Mouse (Mus musculus) embryonic facial prominence, embryonic 10.5 days (tissue): ENCODE data around the gene Cers5. TPM values are rescaled to one million over a fixed set of nuclear protein-coding genes. Genes with fewer than 3 reads are reported as not detected.
"Not testable (repeated sequence)": the region's sequence is repeated elsewhere in the genome, so short reads cannot be mapped to it uniquely, and the experiment has no call there.

ENCODE experiments used
- DNase-seq: peaks from one replicate; pipeline ENCODE4 v3.0.0-alpha.2; 2017; ENCODE audit warnings: low spot score
- H3K27ac ChIP-seq: fragments of 300-500 bp; sonication (generic); replicated peaks from 2 replicates; pipeline ENCODE4 v1.5.1; 2016; ENCODE audit warnings: mild to moderate bottlenecking
- H3K27me3 ChIP-seq: fragments of 300-500 bp; sonication (generic); replicated peaks from 2 replicates; pipeline ENCODE4 v1.6.1; 2016; ENCODE audit warnings: low read depth, mild to moderate bottlenecking; ENCODE audit not compliant: poor library complexity, severe bottlenecking
- H3K36me3 ChIP-seq: fragments of 300-500 bp; sonication (generic); replicated peaks from 2 replicates; pipeline ENCODE4 v1.6.1; 2016; ENCODE audit warnings: mild to moderate bottlenecking, moderate library complexity
- H3K4me1 ChIP-seq: fragments of 300-500 bp; sonication (generic); 2 replicates; pipeline ENCODE4 v1.6.1; 2016
- H3K4me3 ChIP-seq: fragments of 300-500 bp; sonication (generic); 2 replicates; pipeline ENCODE4 v1.5.1; 2016; ENCODE audit warnings: mild to moderate bottlenecking, moderate library complexity
- H3K9me3 ChIP-seq: fragments of 300-500 bp; sonication (generic); 2 replicates; pipeline ENCODE4 v1.6.1; 2016; ENCODE audit warnings: mild to moderate bottlenecking
- WGBS: fragments of 180-500 bp; shearing (Covaris S2); methylation state at CpG from one replicate; pipeline ENCODE4 v1.1.7; 2016; 5-methylcytosine and 5-hydroxymethylcytosine counted together
- polyA plus RNA-seq: library from polyadenylated mRNA; unstranded; fragments of >200 nt; fragmentation: Nextera tagmentation; extraction: Ambion mirVana; gene quantifications from 2 replicates; pipeline ENCODE4 v1.2.1, GENCODE M21; 2016

Cers5 gene
- polyA plus RNA-seq, 1 experiment from 2014 or later, result 63.8 TPM

DNA sequence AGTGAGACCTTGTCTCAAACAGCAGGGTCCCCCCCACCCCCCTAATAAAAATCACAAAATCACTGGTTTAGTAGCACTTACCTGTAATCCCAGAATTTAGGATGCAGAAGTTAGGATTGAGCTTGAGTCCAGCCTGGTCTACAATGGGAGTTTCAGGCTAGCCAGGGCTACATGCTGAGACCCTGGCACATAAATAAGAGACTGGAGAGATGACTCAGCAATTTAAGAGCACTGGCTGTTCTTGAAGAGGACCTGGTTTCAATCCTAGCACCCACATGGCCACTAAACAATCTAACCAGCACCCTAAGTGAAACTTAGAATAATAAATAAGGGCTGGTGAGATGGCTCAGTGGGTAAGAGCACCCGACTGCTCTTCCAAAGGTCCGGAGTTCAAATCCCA, 41.5 kb downstream of the Cers5 start:
- Histone ChIP-seq H3K36me3 (peaks cover 82% of the 10 kb centered on the region), H3K27ac (no peak overlapping the region), H3K4me1 (peaks cover 6% of the 10 kb centered on the region), H3K27me3 (no peaks in the 10 kb centered on the region), H3K4me3 (no peak overlapping the region), H3K9me3 (peaks cover 7% of the 10 kb centered on the region; the same call in 1 of the 2 replicates)
- 97% methylated on average over 2 of the region's 2 CpGs for WGBS
- no peak for DNase-seq

DNA sequence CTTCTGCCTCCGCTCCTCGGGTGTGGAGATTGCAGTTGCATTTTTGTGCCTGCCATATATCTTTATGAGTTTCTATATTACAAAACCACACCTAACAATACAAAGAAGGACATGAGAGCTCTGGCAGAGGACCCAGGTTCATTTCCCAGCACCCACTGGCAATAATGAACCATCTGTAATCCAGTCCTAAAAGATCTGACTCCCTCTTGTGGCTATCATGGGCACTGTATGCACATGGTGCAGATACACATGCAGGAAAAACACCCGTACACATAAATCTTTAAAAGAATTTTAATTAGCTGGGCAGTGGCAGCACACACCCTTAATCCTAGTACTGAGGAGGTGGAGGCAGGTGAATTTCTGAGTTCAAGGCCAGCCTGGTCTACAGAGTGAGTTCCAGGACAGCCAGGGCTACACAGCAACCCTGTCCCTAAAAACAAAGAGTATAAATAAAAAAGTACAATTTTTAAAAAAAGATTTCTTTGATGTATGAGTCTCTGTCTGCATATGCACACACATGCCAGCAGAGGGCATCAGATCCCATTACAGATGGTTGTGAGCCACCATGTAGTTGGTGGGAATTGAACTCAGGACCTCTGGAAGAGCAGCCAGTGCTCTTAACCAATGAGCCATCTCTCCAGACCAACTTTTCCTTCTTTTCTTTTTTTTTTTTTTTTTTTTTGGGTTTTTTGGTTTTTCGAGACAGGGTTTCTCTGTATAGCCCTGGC, 43.5 kb downstream of the Cers5 start:
- 97% methylated on average over 4 of the region's 4 CpGs for WGBS
- H3K27me3 ChIP-seq, result no peaks in the 10 kb centered on the region
- H3K4me3 ChIP-seq, result no peak overlapping the region
- DNase-seq, result no peak
- H3K36me3 ChIP-seq, result peaks cover 63% of the 10 kb centered on the region
- H3K27ac ChIP-seq, result no peak overlapping the region
- peaks cover 23% of the 10 kb centered on the region for H3K4me1 ChIP-seq
- peaks cover 7% of the 10 kb centered on the region; the same call in 1 of the 2 replicates for H3K9me3 ChIP-seq

DNA sequence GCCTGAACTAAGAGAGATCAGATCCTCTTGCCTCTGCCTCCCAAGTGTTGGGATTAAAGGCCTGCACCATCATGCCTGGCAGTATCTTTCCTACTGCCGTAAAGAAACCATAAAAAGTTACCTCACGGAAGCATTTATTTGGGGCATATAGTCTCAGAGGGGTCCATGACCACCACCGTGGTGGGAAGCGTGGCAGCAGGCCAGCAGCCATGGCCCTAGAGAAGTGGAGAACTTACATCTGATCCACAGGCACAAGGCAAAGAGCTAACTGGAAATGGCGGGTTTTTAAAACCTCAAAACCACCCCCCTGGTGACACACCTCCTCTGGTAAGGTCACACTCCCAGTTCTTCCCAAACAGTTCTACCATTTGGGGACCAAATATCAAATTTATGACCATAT, 44.5 kb downstream of the Cers5 start:
- peaks cover 7% of the 10 kb centered on the region; the same call in 1 of the 2 replicates for H3K9me3 ChIP-seq
- WGBS, result 94% methylated on average over 5 of the region's 5 CpGs

DNA sequence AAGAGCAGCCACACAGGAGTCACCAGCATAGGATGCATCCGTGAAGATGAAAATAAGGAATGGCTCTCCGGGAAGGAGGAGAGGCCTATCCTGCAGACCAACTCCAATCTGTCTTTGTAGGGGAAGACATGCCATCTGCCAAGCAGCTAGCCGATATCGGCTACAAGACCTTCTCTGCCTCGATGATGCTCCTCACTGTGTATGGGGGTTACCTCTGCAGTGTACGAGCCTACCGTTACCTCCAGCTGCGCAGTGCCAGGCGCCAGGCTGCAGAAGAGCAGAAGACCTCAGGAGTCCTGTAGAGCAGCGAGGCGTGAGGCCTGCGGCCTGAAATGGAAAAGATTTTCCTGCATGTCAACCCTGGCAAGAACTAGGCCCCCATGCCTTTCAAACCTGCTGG, 45.2 kb downstream of the Cers5 start:
- 95% methylated on average over 12 of the region's 12 CpGs for whole genome bisulfite sequencing
- Histone ChIP-seq H3K36me3 (peaks cover 55% of the 10 kb centered on the region), H3K27ac (no peak overlapping the region), H3K27me3 (no peaks in the 10 kb centered on the region), H3K9me3 (peaks cover 7% of the 10 kb centered on the region; the same call in 1 of the 2 replicates), H3K4me3 (0 out of 2 replicates have a peak overlapping the region, but pooled peaks have one; percentile 11), H3K4me1 (peaks cover 39% of the 10 kb centered on the region)
- DNase-seq, result no peak

More for the DNA sequence above, 44.5 kb downstream of the Cers5 start:
- H3K4me1 ChIP-seq, result peaks cover 33% of the 10 kb centered on the region
- DNase-seq, result no peak
- H3K36me3 ChIP-seq, result peaks cover 56% of the 10 kb centered on the region
- no peak overlapping the region for H3K4me3 ChIP-seq
- no peak overlapping the region for H3K27ac ChIP-seq
- no peaks in the 10 kb centered on the region for H3K27me3 ChIP-seq

DNA sequence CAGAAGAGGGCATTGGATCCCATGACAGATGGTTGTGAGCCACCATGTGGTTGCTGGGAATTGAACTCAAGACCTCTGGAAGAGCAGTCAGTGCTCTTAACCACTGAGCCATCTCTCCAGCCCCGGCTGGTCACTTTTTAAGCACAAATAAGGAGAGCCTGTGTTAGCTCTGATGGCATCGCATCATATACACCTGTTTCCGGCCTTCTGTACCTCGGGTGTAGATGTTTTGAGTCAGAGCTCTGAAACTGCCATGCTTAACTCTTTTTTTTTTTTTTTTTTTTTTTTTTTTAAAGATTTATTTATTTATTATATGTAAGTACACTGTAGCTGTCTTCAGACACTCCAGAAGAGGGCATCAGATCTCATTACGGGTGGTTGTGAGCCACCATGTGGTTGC, 45.6 kb downstream of the Cers5 start:
- H3K36me3 ChIP-seq, result peaks cover 55% of the 10 kb centered on the region
- H3K27me3 ChIP-seq, H3K4me3 ChIP-seq, DNase-seq, H3K9me3 ChIP-seq, H3K27ac ChIP-seq: not testable (repeated sequence)
- WGBS, result 94% methylated on average over 4 of the region's 5 CpGs
- H3K4me1 ChIP-seq, result peaks cover 44% of the 10 kb centered on the region

- H3K36me3 ChIP-seq, result peaks cover 55% of the 10 kb centered on the region
- peak overlapping the region; percentile 100 for H3K4me3 ChIP-seq
- peaks cover 7% of the 10 kb centered on the region; the same call in 1 of the 2 replicates for H3K9me3 ChIP-seq
- H3K27me3 ChIP-seq, result no peaks in the 10 kb centered on the region
- H3K4me1 ChIP-seq, result peaks cover 49% of the 10 kb centered on the region
- 83% methylated on average over 2 of the region's 2 CpGs for WGBS
- DNase-seq, result no peak
- H3K27ac ChIP-seq, result no peak overlapping the region; the same call in 1 of the 2 replicates
Observed at GRCm38 (mm10) chr15:99726549-99726948, 46.1 kb downstream of the Cers5 start.

- WGBS, result under 1% methylated on average over 68 of the region's 68 CpGs
- Histone ChIP-seq H3K4me3 (peak within 1 kb of the TSS; percentile 100), H3K9me3 (peaks cover 7% of the 10 kb centered on the region; the same call in 1 of the 2 replicates), H3K27me3 (no peaks in the 10 kb centered on the region), H3K36me3 (peaks cover 57% of the 10 kb centered on the region), H3K4me1 (peaks cover 49% of the 10 kb centered on the region), H3K27ac (peak within 1 kb of the TSS; percentile 93)
- DNase-seq, result peak; percentile 94
Observed at GRCm38 (mm10) chr15:99725341-99726155, 47.1 kb downstream of the Cers5 start, which contains the start of gene Cox14. Gene Cox14 (plus strand): TSS chr15:99725618.

GRCm38 (mm10) chr15:99724292-99725021, 48.2 kb downstream of the Cers5 start:
- Histone ChIP-seq H3K36me3 (peaks cover 56% of the 10 kb centered on the region), H3K4me1 (peaks cover 49% of the 10 kb centered on the region), H3K27me3 (no peaks in the 10 kb centered on the region), H3K27ac (peak overlapping the region; percentile 76), H3K4me3 (peak overlapping the region; percentile 100), H3K9me3 (peaks cover 7% of the 10 kb centered on the region; the same call in 1 of the 2 replicates)
- WGBS, result 11% methylated on average over 16 of the region's 16 CpGs
- DNase-seq, result peak; percentile 67

DNA sequence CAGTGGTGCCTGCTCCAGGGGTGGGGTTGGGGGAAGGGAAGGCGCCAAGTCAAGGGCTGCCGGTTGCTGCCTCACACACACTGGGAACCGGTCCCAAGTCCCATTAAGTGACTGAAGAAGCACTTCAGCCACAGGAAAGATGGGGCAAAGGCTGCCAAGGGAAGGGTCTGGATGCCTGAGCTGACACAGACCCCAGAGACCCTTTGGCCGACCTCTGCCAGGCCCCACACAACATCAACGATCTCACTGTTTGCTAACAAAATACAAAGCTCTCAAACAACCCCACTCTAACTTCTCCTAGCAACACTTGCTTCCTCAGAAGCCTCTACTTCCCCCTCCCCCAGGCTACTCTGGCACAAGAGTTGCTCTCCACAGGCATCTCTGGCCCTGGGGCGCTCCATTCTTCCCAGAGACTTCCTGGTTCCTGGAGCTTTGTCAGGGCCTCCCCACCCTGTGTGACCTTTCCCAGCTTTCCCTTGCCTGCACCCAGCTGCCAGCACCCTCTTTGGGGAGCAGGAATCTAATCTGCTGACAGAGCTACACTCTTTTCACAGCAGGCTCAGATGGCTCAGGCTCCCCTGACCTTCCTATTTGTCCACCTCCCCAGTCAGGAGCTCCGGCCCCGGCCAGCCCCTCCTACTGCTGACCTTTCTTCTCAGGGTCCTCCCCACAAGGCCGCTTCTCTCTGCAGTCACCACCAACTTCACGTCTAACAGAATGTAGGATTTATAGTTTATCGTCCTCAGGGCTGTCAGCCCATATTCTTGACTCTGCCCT, 49.0 kb downstream of the Cers5 start:
- H3K27me3 ChIP-seq, result no peaks in the 10 kb centered on the region
- DNase-seq, result peak; percentile 44
- H3K36me3 ChIP-seq, result peaks cover 53% of the 10 kb centered on the region
- peak overlapping the region; percentile 100 for H3K4me3 ChIP-seq
- WGBS, result 13% methylated on average over 11 of the region's 11 CpGs
- peaks cover 1% of the 10 kb centered on the region; the same call in 1 of the 2 replicates for H3K9me3 ChIP-seq
- H3K4me1 ChIP-seq, result peaks cover 49% of the 10 kb centered on the region
- peak overlapping the region; percentile 76 for H3K27ac ChIP-seq

DNA sequence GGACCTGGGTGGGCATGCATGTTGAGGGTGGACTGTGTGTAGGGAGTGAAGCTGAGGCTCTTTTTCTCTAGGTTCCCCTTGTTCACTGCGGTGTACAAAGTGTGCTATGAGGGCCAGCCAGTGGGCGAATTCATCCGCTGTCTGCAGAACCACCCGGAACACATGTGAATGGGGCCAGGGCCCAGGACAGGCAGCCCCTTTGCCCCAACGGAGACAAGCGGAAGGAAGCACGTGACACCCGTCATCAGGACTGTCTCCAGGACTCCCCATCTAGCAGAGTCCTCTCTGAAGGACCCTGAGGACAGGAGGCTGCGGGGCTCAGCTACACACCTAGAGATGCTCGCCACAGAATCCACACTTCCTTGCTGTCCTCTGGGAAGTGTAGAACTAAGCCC, 49.6 kb downstream of the Cers5 start:
- Histone ChIP-seq H3K27me3 (no peaks in the 10 kb centered on the region), H3K4me1 (peaks cover 49% of the 10 kb centered on the region), H3K27ac (peak overlapping the region; percentile 76; the same call in 1 of the 2 replicates), H3K9me3 (no peaks in the 10 kb centered on the region), H3K36me3 (peaks cover 53% of the 10 kb centered on the region), H3K4me3 (0 out of 2 replicates have a peak overlapping the region, but pooled peaks have one; percentile 100)
- no peak for DNase-seq
- 42% methylated on average over 10 of the region's 10 CpGs for WGBS

DNA sequence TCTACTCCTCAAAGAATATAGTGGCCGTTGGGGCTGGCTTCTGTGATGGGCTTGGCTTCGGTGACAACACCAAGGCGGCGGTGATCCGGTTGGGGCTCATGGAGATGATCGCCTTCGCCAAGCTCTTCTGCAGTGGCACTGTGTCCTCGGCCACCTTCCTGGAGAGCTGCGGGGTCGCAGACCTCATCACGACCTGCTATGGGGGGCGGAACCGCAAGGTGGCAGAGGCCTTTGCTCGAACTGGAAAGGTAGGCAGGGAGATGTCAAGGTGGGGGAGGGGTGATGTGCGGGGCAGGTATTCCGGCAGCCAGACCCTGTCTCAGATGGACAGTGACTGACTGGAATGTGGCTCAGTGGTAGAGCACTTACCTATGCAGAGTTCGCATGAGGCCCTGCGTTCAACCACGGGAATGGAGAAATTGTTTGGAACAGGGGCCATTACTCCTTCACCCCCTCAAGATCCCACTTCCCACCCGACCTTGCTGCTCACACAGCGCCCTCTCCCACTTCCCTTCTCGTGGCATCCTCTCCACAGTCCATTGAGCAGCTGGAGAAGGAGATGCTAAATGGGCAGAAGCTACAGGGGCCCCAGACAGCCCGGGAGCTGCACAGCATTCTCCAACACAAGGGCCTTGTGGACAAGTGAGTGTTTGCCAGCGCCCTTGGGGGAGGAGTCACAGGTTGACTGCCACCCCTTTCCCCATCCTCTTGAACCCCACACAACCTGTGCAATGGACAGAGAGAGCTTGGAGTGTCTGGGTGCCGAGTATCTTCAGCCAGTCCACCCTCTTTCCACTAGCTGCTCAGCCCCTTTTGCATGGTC, 50.6 kb downstream of the Cers5 start:
- WGBS, result 82% methylated on average over 25 of the region's 25 CpGs
- H3K4me1 ChIP-seq, result peaks cover 52% of the 10 kb centered on the region

More for the DNA sequence above, 50.6 kb downstream of the Cers5 start:
- Histone ChIP-seq H3K27me3 (no peaks in the 10 kb centered on the region), H3K4me3 (no peak overlapping the region), H3K36me3 (peaks cover 54% of the 10 kb centered on the region), H3K9me3 (no peaks in the 10 kb centered on the region), H3K27ac (no peak overlapping the region)
- no peak for DNase-seq
